Mouse (Mus musculus): ENCODE measurements at regions not wholly inside any gene's neighbourhood (a gene's known extent, or its start where the extent isn't known, plus 50 kb on each side); places are given as distances from the start of the nearest gene placed in this dataset. TPM values are rescaled to one million over a fixed set of nuclear protein-coding genes. Genes with fewer than 3 reads are reported as not detected.

DNA sequence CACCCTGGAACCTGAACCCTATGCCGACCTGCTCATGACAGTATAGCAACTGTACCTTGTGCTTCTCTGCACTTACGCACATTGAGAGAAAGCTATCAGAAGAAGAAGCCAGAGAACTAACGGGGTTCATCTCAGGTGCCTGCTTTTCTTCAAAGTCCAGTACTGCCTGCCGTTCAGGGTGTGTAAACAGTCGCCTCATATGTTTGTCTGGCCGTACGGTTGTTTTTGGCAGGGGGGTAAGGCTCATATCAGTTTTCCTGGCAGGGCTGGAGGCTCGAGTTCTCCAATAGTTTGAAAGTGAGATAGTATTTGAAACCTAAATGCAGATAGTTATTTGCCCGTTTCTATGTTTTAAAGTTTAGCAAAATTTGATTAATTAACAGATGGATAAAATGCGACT lies 54.9 kb upstream of the Zfp507 start:
- ATAC-seq (ENCODE audit: low FRiP score): no peak
- WGBS: 89% methylated on average over 10 of the region's 10 CpGs
- Histone ChIP-seq H3K4me1 (replicated peaks) (no peaks in the 10 kb centered on the region), H3K9ac (no peak overlapping the region), H3K9me3 (peaks cover 6% of the 10 kb centered on the region; the same call in 1 of the 2 replicates), H3K27ac (no peak overlapping the region), H3K27me3 (no peaks in the 10 kb centered on the region), H3K4me3 (no peak overlapping the region), H3K4me2 (no peak overlapping the region), H3K36me3 (no peaks in the 10 kb centered on the region)

Small RNA genes in the stretch of these regions (microRNA-seq; reads per million reads assigned to microRNA genes)
- gene Gm23292: not detected

Measured in hindbrain, embryonic 13.5 days (tissue).